ENCODE assay signal across 8 mouse cellular contexts in the genomic region with DNA sequence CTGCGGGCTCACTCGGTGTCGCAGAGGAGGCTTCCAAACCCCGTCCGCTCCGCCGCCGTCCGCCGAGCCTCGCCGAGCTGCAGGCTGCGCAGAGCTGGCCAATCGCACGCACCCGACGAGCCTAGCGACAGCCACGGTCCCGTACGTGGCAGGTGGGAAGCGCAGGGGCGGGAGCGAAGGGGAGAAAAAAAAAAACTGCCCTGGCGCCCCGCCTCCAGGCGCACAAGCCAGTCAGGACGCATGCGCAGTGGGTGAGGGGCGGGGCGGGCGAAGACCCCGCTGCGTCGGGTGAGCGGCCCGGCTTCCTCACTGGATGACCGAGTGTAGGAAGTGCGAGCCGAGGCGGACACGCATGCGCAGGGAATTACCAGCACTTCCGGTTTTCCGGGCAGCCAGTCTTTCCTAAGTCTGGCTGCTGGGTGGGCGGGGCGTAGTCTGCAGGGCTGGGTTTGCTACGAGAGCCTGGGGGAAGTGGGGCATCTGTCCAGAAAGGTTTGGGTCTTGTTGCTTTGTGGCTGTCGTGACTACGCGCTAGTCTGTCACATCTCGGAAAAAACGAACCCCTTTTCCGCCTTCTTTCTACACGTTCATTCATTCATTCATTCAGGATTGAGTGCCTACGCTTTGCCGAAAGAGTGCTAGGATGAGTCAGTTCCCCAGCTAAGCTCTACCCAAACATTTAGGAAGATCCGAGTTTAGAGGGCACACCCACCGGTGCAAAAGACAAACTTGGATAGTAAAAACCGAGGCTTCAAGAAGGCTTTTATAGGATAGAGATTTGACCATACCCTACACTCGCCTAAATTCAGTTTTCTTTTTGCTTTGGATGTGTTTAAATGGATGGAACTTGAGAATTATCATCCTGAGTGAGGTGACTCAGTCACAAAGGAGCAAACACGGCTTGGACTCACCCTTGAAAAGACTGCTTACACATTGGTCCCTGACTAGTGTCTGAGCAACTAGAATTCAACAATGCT. TPM values are rescaled to one million over a fixed set of nuclear protein-coding genes. Genes with fewer than 3 reads are reported as not detected.
DNase-seq lines count a peak whose midpoint lies in the region; ATAC-seq and TF ChIP-seq lines count a peak whose summit lies in the region.

Tfg (minus strand) TSS at position 227 of the 977 bp plus-strand sequence.

- H3K27me3 ChIP-seq in G1E (ENCODE audit: insufficient read depth, low read length): no peaks in the 10 kb centered on the region
- no peaks in the 10 kb centered on the region for H3K27me3 ChIP-seq in forebrain, embryonic 16.5 days (replicated peaks; ENCODE audit: control insufficient read depth, insufficient read depth, low read length)
- no peaks in the 10 kb centered on the region for H3K27me3 ChIP-seq in lung, embryonic 14.5 days (ENCODE audit: insufficient read depth, low read length)
- H3K27me3 ChIP-seq in thymus, adult 2 months (ENCODE audit: control insufficient read depth, insufficient read depth, low read length): no peaks in the 10 kb centered on the region

- peak within 1 kb of the TSS; percentile 94 for H3K27ac ChIP-seq in forebrain, embryonic 16.5 days (ENCODE audit: low read length)
- H3K27ac ChIP-seq in layer of hippocampus, adult 2 months: peak within 1 kb of the TSS; percentile 95
- peak within 1 kb of the TSS; percentile 98 for H3K27ac ChIP-seq in lung, embryonic 14.5 days (ENCODE audit: low read depth)
- peak within 1 kb of the TSS; percentile 84 for H3K27ac ChIP-seq in olfactory bulb, adult 2 months (ENCODE audit: insufficient read depth, low read depth, low read length)
- H3K27ac ChIP-seq in thymus, adult 2 months (ENCODE audit: control insufficient read depth, insufficient read depth, low read length): peak within 1 kb of the TSS; percentile 52

- DNase-seq in G1E (ENCODE audit: low spot score): peak; percentile 90
- peak; percentile 99 for DNase-seq in cerebellum, adult 18-20 months
- DNase-seq in heart, postnatal 36 days: peak; percentile 97
- DNase-seq in layer of hippocampus, adult 2 months (ENCODE audit: low spot score in 2 of 2): peak; percentile 98 to 99
- peak; percentile 100 for DNase-seq in lung, embryonic 14.5 days
- DNase-seq in thymus, adult 2 months: peak; percentile 97

- peaks cover 57% of the 10 kb centered on the region for H3K4me1 ChIP-seq in G1E (ENCODE audit: insufficient read depth, low read depth, low read length)
- peaks cover 13% of the 10 kb centered on the region for H3K4me1 ChIP-seq in forebrain, embryonic 16.5 days (replicated peaks; ENCODE audit: control insufficient read depth, insufficient read depth, low read length)
- H3K4me1 ChIP-seq in lung, embryonic 14.5 days (ENCODE audit: insufficient read depth): peaks cover 12% of the 10 kb centered on the region; the same call in 1 of the 2 replicates
- peaks cover 6% of the 10 kb centered on the region; the same call in 1 of the 2 replicates for H3K4me1 ChIP-seq in olfactory bulb, adult 2 months (ENCODE audit: control insufficient read depth, insufficient read depth, low read length)
- H3K4me1 ChIP-seq in thymus, adult 2 months (replicated peaks; ENCODE audit: control insufficient read depth, insufficient read depth, low read length): peaks cover 6% of the 10 kb centered on the region

- peaks cover 11% of the 10 kb centered on the region for H3K36me3 ChIP-seq in G1E (replicated peaks)
- no peaks in the 10 kb centered on the region for H3K36me3 ChIP-seq in forebrain, embryonic 16.5 days (ENCODE audit: control insufficient read depth, insufficient read depth)
- H3K36me3 ChIP-seq in lung, embryonic 14.5 days (ENCODE audit: insufficient read depth): no peaks in the 10 kb centered on the region; the same call in 1 of the 2 replicates
- H3K36me3 ChIP-seq in thymus, adult 2 months (ENCODE audit: control insufficient read depth, insufficient read depth, low read length): no peaks in the 10 kb centered on the region

- peak; percentile 52 for TF ChIP-seq POLR2A in olfactory bulb, adult 2 months (IDR thresholded peaks at IDR 0.05; ENCODE audit: insufficient read depth, low read depth, low read length)
- peak; percentile 77 for TF ChIP-seq POLR2A in thymus, adult 2 months (IDR thresholded peaks at IDR 0.05; ENCODE audit: control insufficient read depth, extremely low read depth, insufficient read depth, low read length, poor library complexity)

- H3K9me3 ChIP-seq in G1E (replicated peaks): no peaks in the 10 kb centered on the region
- H3K9me3 ChIP-seq in forebrain, embryonic 16.5 days (ENCODE audit: control insufficient read depth, low read length): no peaks in the 10 kb centered on the region
- no peaks in the 10 kb centered on the region for H3K9me3 ChIP-seq in lung, embryonic 14.5 days (ENCODE audit: low read depth, low read length)

- H3K4me2 ChIP-seq in forebrain, embryonic 16.5 days (ENCODE audit: low read length): peak within 1 kb of the TSS; percentile 67
- peak within 1 kb of the TSS; percentile 73 for H3K4me2 ChIP-seq in lung, embryonic 14.5 days

- peak within 1 kb of the TSS; percentile 83 for H3K4me3 ChIP-seq in G1E (ENCODE audit: low read depth, low read length)
- peak within 1 kb of the TSS; percentile 80 for H3K4me3 ChIP-seq in forebrain, embryonic 16.5 days (replicated peaks; ENCODE audit: low read length)
- H3K4me3 ChIP-seq in layer of hippocampus, adult 2 months: peak within 1 kb of the TSS; percentile 81
- peak within 1 kb of the TSS; percentile 77 for H3K4me3 ChIP-seq in lung, embryonic 14.5 days (ENCODE audit: low read depth, low read length)
- H3K4me3 ChIP-seq in olfactory bulb, adult 2 months (ENCODE audit: insufficient read depth, low read depth, low read length): peak within 1 kb of the TSS; percentile 83
- peak within 1 kb of the TSS; percentile 77 for H3K4me3 ChIP-seq in thymus, adult 2 months (ENCODE audit: control insufficient read depth, insufficient read depth, low read length)

- H3K9ac ChIP-seq in forebrain, embryonic 16.5 days (replicated peaks; ENCODE audit: low read depth, low read length): peak within 1 kb of the TSS; percentile 88
- H3K9ac ChIP-seq in lung, embryonic 14.5 days: peak within 1 kb of the TSS; percentile 93

- peak; percentile 75 for ATAC-seq in G1E (ENCODE audit: extremely low read depth, insufficient number of reproducible peaks, low FRiP score, poor library complexity, severe bottlenecking)
- peak; percentile 98 for ATAC-seq in forebrain, embryonic 16.5 days
- peak; percentile 98 for ATAC-seq in lung, embryonic 14.5 days (ENCODE audit: insufficient read depth)

- WGBS in forebrain, embryonic 16.5 days: under 1% methylated on average over 61 of the region's 62 CpGs
- WGBS in lung, embryonic 14.5 days: under 1% methylated on average over 62 of the region's 62 CpGs
- under 1% methylated on average over 62 of the region's 62 CpGs for WGBS in olfactory bulb, adult 2 months
- WGBS in thymus, adult 2 months: under 1% methylated on average over 62 of the region's 62 CpGs

- intact Hi-C loops in heart, postnatal 36 days (cut with DNase I): loop anchor here (5.0 to 10.0 kb wide), 4 partner anchors 405 to 783 kb away; partner anchors contain the start of genes Cep97, Nit2 and Tomm70a

- no peak for TF ChIP-seq CTCF in G1E (IDR thresholded peaks at IDR 0.05; ENCODE audit: low read depth, low read length)
- TF ChIP-seq CTCF in layer of hippocampus, adult 2 months (conservative IDR thresholded peaks at IDR 0.05): no peak
- no peak for TF ChIP-seq CTCF in lung, embryonic 14.5 days (IDR thresholded peaks at IDR 0.05; ENCODE audit: low read depth)
- TF ChIP-seq CTCF in olfactory bulb, adult 2 months (IDR thresholded peaks at IDR 0.05; ENCODE audit: insufficient read depth, low read depth, low read length): no peak
- TF ChIP-seq CTCF in thymus, adult 2 months (IDR thresholded peaks at IDR 0.05; ENCODE audit: borderline replicate concordance, control insufficient read depth, extremely low read depth, insufficient read depth, low read length, poor library complexity): peak; percentile 75

RNA-seq across cellular contexts. Expression of gene Tfg, which starts in this region (rescaled TPM):
- 324 and 389 TPM in 2 replicates for total RNA-seq in G1E (2014; fragmentation: Nextera tagmentation)
- total RNA-seq in G1E (2017): 103 and 112 TPM in 2 replicates
- polyA plus RNA-seq in G1E (2012): 60.8 and 80.6 TPM in 2 replicates
- 150 and 156 TPM in 2 replicates for polyA plus RNA-seq in forebrain, embryonic 16.5 days (2015; fragmentation: Nextera tagmentation; extraction: Ambion mirVana)
- total RNA-seq in heart, postnatal 36 days (2021): 10 to 100 TPM; 46.7 to 48.7 TPM
- 10 to 100 TPM; 54.2 to 55.3 TPM for total RNA-seq in layer of hippocampus, adult 2 months (2021)
- 147 and 148 TPM in 2 replicates for polyA plus RNA-seq in lung, embryonic 14.5 days (2014; fragmentation: Nextera tagmentation; extraction: Ambion mirVana)
- polyA plus RNA-seq in olfactory bulb, adult 2 months (2012; ENCODE audit: insufficient read depth, insufficient read length, low replicate concordance, missing spikeins): not detected in 2 replicates
- 108 and 109 TPM in 2 replicates for polyA plus RNA-seq in thymus, adult 2 months (2012; rRNA removed)

Comparison
In these comparisons a context has a peak if more than half of its experiments do, and no peak if none do; other contexts are left out.
1. Peak in every context shown above with its lines: DNase-seq, ATAC-seq, H3K4me3 ChIP-seq and H3K27ac ChIP-seq.
2. RNA of gene Tfg (polyA plus RNA-seq): 150 to 156 TPM in forebrain, embryonic 16.5 days, 147 to 148 TPM in lung, embryonic 14.5 days, 108 to 109 TPM in thymus, adult 2 months and 60.8 to 80.6 TPM in G1E; not detected in olfactory bulb, adult 2 months; every median in the first group is over 10 times any median in the second.